Mouse (Mus musculus) left cerebral cortex, adult 2 months (tissue): ENCODE results near the gene Adarb1. TPM values are rescaled to one million over a fixed set of nuclear protein-coding genes. Genes with fewer than 3 reads are reported as not detected.

Experiments
- DNase-seq, 2 experiments: peaks; one replicate each; pipeline ENCODE4 v3.0.0; 2021 to 2022; ENCODE audit warnings: low spot score in 2 of 2, mixed read lengths in 1 of 2; ENCODE audit errors: extremely low spot score in 1 of 2
- H3K27ac ChIP-seq: fragments of 200-600 bp; 2 replicates; pipeline ENCODE4 v1.8.1; 2022
- H3K4me3 ChIP-seq: fragments of 200-600 bp; 2 replicates; pipeline ENCODE4 v1.8.1; 2022
- CTCF ChIP-seq: fragments of 200-600 bp; IDR thresholded peaks from 2 replicates; pipeline ENCODE4 v1.8.1; 2022; ENCODE audit warnings: antibody characterized with exemption, mild to moderate bottlenecking, moderate library complexity
- intact Hi-C: fragments of 180-260 bp; cut with DNase I; formaldehyde crosslinking; loops from one replicate; pipeline ENCODE4 v1.15.1; 2025
- long read RNA-seq, 2 experiments: library from polyadenylated mRNA; stranded (forward); transcript quantifications; one replicate each; pipeline ENCODE4 v2.0.0; 2021; ENCODE audit warnings: borderline mapping rate in 2 of 2
- total RNA-seq, 2 experiments: library from RNA; stranded (reverse); gene quantifications; 2 replicates each; pipeline ENCODE4 v1.2.3; 2021

Gene Adarb1
- total RNA-seq, result 100 to 1,000 TPM; 139 to 152 TPM
- long read RNA-seq, experiment 1, full-length matches to known transcripts, result 66 of 141 reads
- long read RNA-seq, experiment 1, partial matches to known transcripts, result 20 of 141 reads
- long read RNA-seq, experiment 1, other reads (novel, unspliced or antisense), result 55 of 141 reads
- long read RNA-seq, experiment 2, full-length matches to known transcripts, result 69 of 129 reads
- long read RNA-seq, experiment 2, partial matches to known transcripts, result 17 of 129 reads
- long read RNA-seq, experiment 2, other reads (novel, unspliced or antisense), result 43 of 129 reads

GRCm38 (mm10) chr10:77418138-77418537 lies at the start of gene Adarb1:
Gene Adarb1 (minus strand): TSS chr10:77418270.
- peak within 1 kb of the TSS; percentile 85 for H3K27ac ChIP-seq
- peak within 1 kb of the TSS; percentile 82 for H3K4me3 ChIP-seq
- intact Hi-C loops, result loop anchor here (5.0 kb wide), 3 partner anchors 51 to 89 kb away; no protein-coding TSS in a partner anchor
- peak; percentile 92 for DNase-seq
- TF ChIP-seq CTCF, result no peak

- H3K4me3 ChIP-seq, result no peak overlapping the region
- TF ChIP-seq CTCF, result no peak
- intact Hi-C loops, result no loop called here
These were observed 49.3 kb upstream of the Adarb1 start for GRCm38 (mm10) chr10:77467407-77467806.

GRCm38 (mm10) chr10:77465902-77466301 lies 47.8 kb upstream of the Adarb1 start:
- no peak for DNase-seq
- intact Hi-C loops, result no loop called here
- H3K4me3 ChIP-seq, result no peak overlapping the region
- TF ChIP-seq CTCF, result no peak
- no peak overlapping the region for H3K27ac ChIP-seq

More at GRCm38 (mm10) chr10:77467407-77467806, 49.3 kb upstream of the Adarb1 start:
- DNase-seq, result no peak
- H3K27ac ChIP-seq, result peak overlapping the region; percentile 36; the same call in 1 of the 2 replicates

- DNase-seq, result no peak
- TF ChIP-seq CTCF, result no peak
- Histone ChIP-seq H3K27ac (no peak overlapping the region), H3K4me3 (no peak overlapping the region)
- intact Hi-C loops, result no loop called here
These were observed 46.3 kb upstream of the Adarb1 start for GRCm38 (mm10) chr10:77464181-77464936.

- intact Hi-C loops, result no loop called here
- TF ChIP-seq CTCF, result no peak
These were observed 43.1 kb upstream of the Adarb1 start for GRCm38 (mm10) chr10:77461161-77461560.

GRCm38 (mm10) chr10:77457701-77458100 lies 39.6 kb upstream of the Adarb1 start:
- TF ChIP-seq CTCF, result no peak
- Histone ChIP-seq H3K4me3 (no peak overlapping the region), H3K27ac (no peak overlapping the region)
- DNase-seq, result no peak
- intact Hi-C loops, result no loop called here

More at GRCm38 (mm10) chr10:77461161-77461560, 43.1 kb upstream of the Adarb1 start:
- DNase-seq, result no peak
- Histone ChIP-seq H3K27ac (no peak overlapping the region), H3K4me3 (no peak overlapping the region)

GRCm38 (mm10) chr10:77456507-77456906 lies 38.4 kb upstream of the Adarb1 start:
- TF ChIP-seq CTCF, result no peak
- intact Hi-C loops, result no loop called here
- no peak overlapping the region for H3K4me3 ChIP-seq
- DNase-seq, result no peak
- H3K27ac ChIP-seq, result no peak overlapping the region

- Histone ChIP-seq H3K27ac (no peak overlapping the region), H3K4me3 (no peak overlapping the region)
- no peak for TF ChIP-seq CTCF
- intact Hi-C loops, result no loop called here
- no peak for DNase-seq
These were observed 37.4 kb upstream of the Adarb1 start for GRCm38 (mm10) chr10:77455251-77456010.

- Histone ChIP-seq H3K4me3 (no peak overlapping the region), H3K27ac (no peak overlapping the region)
- DNase-seq, result no peak
- intact Hi-C loops, result no loop called here
- TF ChIP-seq CTCF, result no peak
These were observed 36.7 kb upstream of the Adarb1 start for GRCm38 (mm10) chr10:77454795-77455194.

GRCm38 (mm10) chr10:77451822-77452221 lies 33.8 kb upstream of the Adarb1 start:
- intact Hi-C loops, result no loop called here
- no peak overlapping the region for H3K27ac ChIP-seq

GRCm38 (mm10) chr10:77450159-77450464 lies 32.0 kb upstream of the Adarb1 start:
- no peak for TF ChIP-seq CTCF
- Histone ChIP-seq H3K27ac (no peak overlapping the region), H3K4me3 (no peak overlapping the region)
- DNase-seq, result no peak
- intact Hi-C loops, result no loop called here

More at GRCm38 (mm10) chr10:77451822-77452221, 33.8 kb upstream of the Adarb1 start:
- no peak for DNase-seq
- no peak for TF ChIP-seq CTCF
- no peak overlapping the region for H3K4me3 ChIP-seq
